Mouse (Mus musculus) MN1 (cell line): ENCODE results near the gene Uspl1.
A peak's percentile ranks its signal among the peaks of the same experiment; 100 is the strongest.

Source experiments
- DNase-seq: peaks from one replicate; pipeline ENCODE4 v3.0.0-alpha.2; 2016; ENCODE audit warnings: low spot score

Gene Uspl1

GRCm38 (mm10) chr5:149168051-149168450, 16.1 kb upstream of the Uspl1 start:
- DNase-seq = no peak

GRCm38 (mm10) chr5:149168816-149169215, 15.3 kb upstream of the Uspl1 start:
- no peak for DNase-seq

- no peak for DNase-seq
These were observed 13.1 kb upstream of the Uspl1 start for GRCm38 (mm10) chr5:149170841-149171588.

GRCm38 (mm10) chr5:149172246-149172645, 11.9 kb upstream of the Uspl1 start:
- DNase-seq = no peak

GRCm38 (mm10) chr5:149174527-149174926, 9.6 kb upstream of the Uspl1 start:
- no peak for DNase-seq

- no peak for DNase-seq
These were observed 8.4 kb upstream of the Uspl1 start for GRCm38 (mm10) chr5:149175736-149176135.

GRCm38 (mm10) chr5:149178095-149178494, 6.1 kb upstream of the Uspl1 start:
- no peak for DNase-seq

GRCm38 (mm10) chr5:149179826-149180225, 4.3 kb upstream of the Uspl1 start:
- DNase-seq = no peak

GRCm38 (mm10) chr5:149182186-149182870, 1.8 kb upstream of the Uspl1 start:
- no peak for DNase-seq

- no peak for DNase-seq
These were observed 1.0 kb upstream of the Uspl1 start for GRCm38 (mm10) chr5:149183122-149183521.

GRCm38 (mm10) chr5:149183721-149184103, 438 bp upstream of the Uspl1 start:
- no peak for DNase-seq

GRCm38 (mm10) chr5:149184844-149185186, 665 bp downstream of the Uspl1 start:
- DNase-seq = peak; percentile 61

- no peak for DNase-seq
These were observed 1.7 kb downstream of the Uspl1 start for GRCm38 (mm10) chr5:149185806-149186205.

- no peak for DNase-seq
These were observed 6.0 kb downstream of the Uspl1 start for GRCm38 (mm10) chr5:149190160-149190559.

- no peak for DNase-seq
These were observed 12.5 kb downstream of the Uspl1 start for GRCm38 (mm10) chr5:149196611-149197010.

- no peak for DNase-seq
These were observed 14.6 kb downstream of the Uspl1 start for GRCm38 (mm10) chr5:149198782-149199181.

- DNase-seq = peak; percentile 59
These were observed 18.8 kb downstream of the Uspl1 start for GRCm38 (mm10) chr5:149202941-149203340.

- DNase-seq = no peak
These were observed 19.7 kb downstream of the Uspl1 start for GRCm38 (mm10) chr5:149203796-149204375.

GRCm38 (mm10) chr5:149204822-149205221, 20.7 kb downstream of the Uspl1 start:
- DNase-seq = no peak

GRCm38 (mm10) chr5:149205265-149205664, 21.1 kb downstream of the Uspl1 start:
- no peak for DNase-seq

- DNase-seq = no peak
These were observed 22.1 kb downstream of the Uspl1 start for GRCm38 (mm10) chr5:149206286-149206685.

GRCm38 (mm10) chr5:149207661-149208060, 23.5 kb downstream of the Uspl1 start:
- DNase-seq = no peak

GRCm38 (mm10) chr5:149208776-149209175, 24.6 kb downstream of the Uspl1 start:
- DNase-seq = no peak
